ENCODE assay signal across 8 mouse cellular contexts in genomic region chr1:73998131-73998865, GRCm38 (mm10).
DNase-seq lines count a peak whose midpoint lies in the region; ATAC-seq and TF ChIP-seq lines count a peak whose summit lies in the region.

No protein-coding gene starts in this region.

- no peak overlapping the region for H3K4me2 ChIP-seq in neural tube, embryonic 13.5 days
- H3K4me2 ChIP-seq in kidney, embryonic 16.5 days (replicated peaks; ENCODE audit: low read depth, low read length) = no peak overlapping the region

- H3K36me3 ChIP-seq in neural tube, embryonic 13.5 days = no peaks in the 10 kb centered on the region
- peaks cover 11% of the 10 kb centered on the region for H3K36me3 ChIP-seq in kidney, embryonic 16.5 days (ENCODE audit: insufficient read depth, low read length)
- no peaks in the 10 kb centered on the region for H3K36me3 ChIP-seq in thymus, adult 2 months (ENCODE audit: control insufficient read depth, insufficient read depth, low read length)

- no peak for TF ChIP-seq CTCF in thymus, adult 2 months (IDR thresholded peaks at IDR 0.05; ENCODE audit: borderline replicate concordance, control insufficient read depth, extremely low read depth, insufficient read depth, low read length, poor library complexity)

- no peak; the same call in 1 of the 2 replicates for ATAC-seq in neural tube, embryonic 13.5 days (ENCODE audit: low read depth)
- ATAC-seq in granulocyte monocyte progenitor cell, adult 5-6 weeks (replicated peaks; ENCODE audit: poor library complexity, severe bottlenecking) = peak; percentile 6
- peak; percentile 11; the same call in 1 of the 2 replicates for ATAC-seq in kidney, embryonic 16.5 days (ENCODE audit: low FRiP score, low TSS enrichment)
- peak; percentile 16 for ATAC-seq in megakaryocyte progenitor cell, adult 5-6 weeks (replicated peaks; ENCODE audit: poor library complexity)
- no peak for ATAC-seq in monocyte, adult 5-6 weeks (replicated peaks; ENCODE audit: insufficient number of reproducible peaks, low FRiP score, low TSS enrichment, poor library complexity, severe bottlenecking)

- H3K27me3 ChIP-seq in neural tube, embryonic 13.5 days = no peaks in the 10 kb centered on the region
- no peaks in the 10 kb centered on the region for H3K27me3 ChIP-seq in kidney, embryonic 16.5 days (ENCODE audit: insufficient read depth, low read length)
- H3K27me3 ChIP-seq in thymus, adult 2 months (ENCODE audit: control insufficient read depth, insufficient read depth, low read length) = no peaks in the 10 kb centered on the region

- H3K4me1 ChIP-seq in neural tube, embryonic 13.5 days (replicated peaks) = peaks cover 28% of the 10 kb centered on the region
- H3K4me1 ChIP-seq in kidney, embryonic 16.5 days (ENCODE audit: insufficient read depth, low read length) = peaks cover 37% of the 10 kb centered on the region
- H3K4me1 ChIP-seq in thymus, adult 2 months (replicated peaks; ENCODE audit: control insufficient read depth, insufficient read depth, low read length) = no peaks in the 10 kb centered on the region

- no peaks in the 10 kb centered on the region for H3K9me3 ChIP-seq in neural tube, embryonic 13.5 days
- H3K9me3 ChIP-seq in kidney, embryonic 16.5 days (ENCODE audit: low read length) = no peaks in the 10 kb centered on the region

- H3K9ac ChIP-seq in neural tube, embryonic 13.5 days = 0 out of 2 replicates have a peak overlapping the region, but pooled peaks have one; percentile 17
- 0 out of 2 replicates have a peak overlapping the region, but pooled peaks have one; percentile 23 for H3K9ac ChIP-seq in kidney, embryonic 16.5 days (replicated peaks; ENCODE audit: low read length)

- WGBS in neural tube, embryonic 13.5 days = 67% methylated on average over 9 of the region's 9 CpGs
- 61% methylated on average over 9 of the region's 9 CpGs for WGBS in kidney, embryonic 16.5 days
- 35% methylated on average over 9 of the region's 9 CpGs for WGBS in thymus, adult 2 months

- TF ChIP-seq POLR2A in thymus, adult 2 months (IDR thresholded peaks at IDR 0.05; ENCODE audit: control insufficient read depth, extremely low read depth, insufficient read depth, low read length, poor library complexity) = no peak

- no peak for DNase-seq in neural tube, embryonic 10.5 days (ENCODE audit: extremely low spot score, low spot score)
- DNase-seq in thymus, adult 2 months = no peak
- no peak for DNase-seq in embryo, embryonic 9.5 days (ENCODE audit: extremely low spot score)

- H3K4me3 ChIP-seq in neural tube, embryonic 13.5 days = no peak overlapping the region
- no peak overlapping the region for H3K4me3 ChIP-seq in kidney, embryonic 16.5 days (ENCODE audit: low read length)
- H3K4me3 ChIP-seq in thymus, adult 2 months (ENCODE audit: control insufficient read depth, insufficient read depth, low read length) = no peak overlapping the region

- no peak overlapping the region for H3K27ac ChIP-seq in neural tube, embryonic 13.5 days (replicated peaks)
- peak overlapping the region; percentile 84 for H3K27ac ChIP-seq in kidney, embryonic 16.5 days (ENCODE audit: low read length)
- no peak overlapping the region for H3K27ac ChIP-seq in thymus, adult 2 months (ENCODE audit: control insufficient read depth, insufficient read depth, low read length)

Comparison
In these comparisons a context has a peak if more than half of its experiments do, and no peak if none do; other contexts are left out.
1. ATAC-seq: peak in granulocyte monocyte progenitor cell, adult 5-6 weeks (single experiment), kidney, embryonic 16.5 days (single experiment) and megakaryocyte progenitor cell, adult 5-6 weeks (single experiment); none in neural tube, embryonic 13.5 days (single experiment) and monocyte, adult 5-6 weeks (single experiment).